Mouse (Mus musculus) heart, postnatal 36 days (tissue): Measurements from ENCODE around the gene Sytl2. TPM values are rescaled to one million over a fixed set of nuclear protein-coding genes. Genes with fewer than 3 reads are reported as not detected.
A peak's percentile ranks its signal among the peaks of the same experiment; 100 is the strongest.

Experiments
- DNase-seq, 2 experiments: peaks; one replicate each; pipeline ENCODE4 v3.0.0; 2021 to 2022
- intact Hi-C: fragments of 180-260 bp; cut with DNase I; formaldehyde crosslinking; loops from one replicate; pipeline ENCODE4 v1.15.1; 2025
- total RNA-seq, 2 experiments: library from RNA; stranded (reverse); gene quantifications; 2 replicates each; pipeline ENCODE4 v1.2.3; 2021

The Sytl2 gene
- total RNA-seq: 1 to 10 TPM; 2.6 to 2.7 TPM

GRCm38 (mm10) chr7:90301942-90302646, at the start of gene Sytl2:
Sytl2 (plus strand) TSS chr7:90302252.
- intact Hi-C loops: no loop called here
- peak; percentile 49 to 57 for DNase-seq

- no peak for DNase-seq
- intact Hi-C loops: no loop called here
Observed at GRCm38 (mm10) chr7:90252946-90253345, 49.1 kb upstream of the Sytl2 start.

- intact Hi-C loops: no loop called here
- DNase-seq: no peak
Observed at GRCm38 (mm10) chr7:90258701-90259100, 43.4 kb upstream of the Sytl2 start.

DNA sequence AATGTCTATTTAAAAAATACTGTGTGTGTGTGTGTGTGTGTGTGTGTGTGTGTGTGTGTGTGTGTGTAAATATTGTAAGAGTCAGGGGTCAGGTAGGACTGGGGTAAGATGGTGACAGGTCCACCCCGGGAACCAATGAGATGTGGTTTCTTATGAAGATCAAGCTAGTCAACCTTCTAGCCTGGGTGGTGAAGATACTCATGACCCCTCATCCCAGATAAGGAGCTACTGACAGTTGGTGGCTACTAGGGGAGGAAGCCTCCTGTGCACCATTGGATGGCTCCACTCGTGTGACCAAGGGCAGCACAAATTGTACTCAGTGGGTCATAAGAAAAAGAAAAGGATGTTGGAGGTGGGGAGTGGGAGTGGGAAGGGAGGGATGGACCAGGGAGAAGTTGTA, 42.2 kb upstream of the Sytl2 start:
- no peak for DNase-seq
- intact Hi-C loops: no loop called here

GRCm38 (mm10) chr7:90261902-90262599, 40.0 kb upstream of the Sytl2 start:
- intact Hi-C loops: no loop called here
- DNase-seq: no peak

DNA sequence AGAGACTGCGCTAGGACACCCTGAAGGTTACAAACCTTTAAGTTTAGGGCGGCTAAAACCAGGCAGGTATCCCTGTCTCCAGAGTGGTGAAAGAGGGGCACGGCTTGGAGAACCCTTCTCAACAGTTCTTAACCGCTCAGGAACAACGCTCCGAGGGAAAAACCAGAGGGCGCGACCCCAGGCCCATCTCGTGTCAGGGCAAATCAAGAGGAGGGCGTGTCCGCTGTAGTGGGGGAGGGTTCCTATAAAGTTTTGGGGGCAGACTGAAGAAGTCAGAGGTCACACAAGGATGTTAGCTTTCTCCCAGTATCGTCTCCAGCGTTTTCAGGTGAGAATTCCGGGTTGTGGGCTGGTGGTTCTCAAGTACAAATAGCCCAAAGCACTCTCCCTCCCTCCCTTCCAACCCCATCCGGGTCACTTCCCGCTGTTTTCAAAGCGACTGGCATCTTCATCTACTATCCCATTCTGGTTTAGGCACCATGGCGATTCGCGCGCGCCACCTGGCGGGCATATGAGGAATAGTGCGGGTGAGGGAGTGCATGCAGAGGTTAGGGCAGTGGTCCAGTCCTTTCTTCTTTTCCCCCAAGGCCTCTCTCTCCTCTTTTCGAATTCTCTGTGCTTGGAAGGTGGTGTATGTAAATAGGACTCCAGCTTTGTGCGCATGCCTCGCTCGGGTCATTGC, 36.6 kb upstream of the Sytl2 start, which contains the start of gene Ccdc83:
TSS of gene Ccdc83 (minus strand) at position 489 of the 682 bp plus-strand sequence.
- peak; percentile 82 to 83 for DNase-seq
- intact Hi-C loops: loop anchor here (1.0 to 5.0 kb wide), 4 partner anchors 113 to 267 kb away; no protein-coding TSS in a partner anchor

DNA sequence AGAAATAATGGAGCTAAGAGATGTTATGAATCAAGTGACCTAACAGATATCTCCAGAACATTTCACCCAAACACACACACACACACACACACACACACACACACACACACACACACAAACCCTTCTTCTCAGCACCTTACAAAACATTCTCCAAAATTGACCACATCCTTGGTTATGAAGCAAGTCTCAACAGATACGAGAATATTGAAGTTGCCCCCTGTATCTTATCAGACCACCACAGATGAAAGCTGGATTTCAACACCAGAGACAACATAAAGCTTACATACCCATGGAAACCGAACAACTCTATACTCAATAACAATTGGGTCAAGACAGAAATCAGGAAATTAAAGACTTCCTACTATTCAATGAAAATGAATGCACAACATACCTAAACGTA, 31.9 kb upstream of the Sytl2 start:
- intact Hi-C loops: loop anchor here (10.0 kb wide), 1 partner anchor 235 kb away; no protein-coding TSS in a partner anchor
- DNase-seq: no peak

DNA sequence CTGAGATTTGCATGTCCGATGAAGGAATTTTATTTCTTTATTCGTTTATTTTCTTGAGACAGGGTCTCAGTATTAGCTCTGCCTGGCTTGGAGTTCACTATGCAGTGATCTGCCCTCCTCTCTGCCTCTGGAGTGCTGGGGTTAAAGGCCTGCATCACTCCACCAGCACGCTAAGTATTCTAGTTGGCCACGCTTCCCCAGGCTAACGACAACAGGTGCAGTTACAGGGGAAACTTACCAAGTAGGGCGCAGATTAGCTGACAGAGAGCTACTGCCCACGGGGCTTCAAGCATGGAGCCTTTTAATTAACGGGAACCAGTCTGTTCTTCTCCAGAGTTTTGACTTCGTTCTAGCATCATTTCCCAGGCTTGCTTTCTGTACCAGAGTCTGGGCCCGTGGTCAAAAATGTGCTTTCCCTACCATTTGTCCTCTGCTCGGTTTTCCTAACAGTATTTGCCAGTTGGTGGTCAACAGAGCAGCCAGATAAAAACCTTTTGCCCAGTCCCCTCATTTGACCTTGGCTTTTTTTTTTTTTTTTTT, 27.4 kb upstream of the Sytl2 start:
- no peak for DNase-seq
- intact Hi-C loops: loop anchor here (10.0 kb wide), 1 partner anchor 230 kb away; no protein-coding TSS in a partner anchor

- no peak for DNase-seq
- intact Hi-C loops: loop anchor here (10.0 kb wide), 1 partner anchor 228 kb away; no protein-coding TSS in a partner anchor
Observed at GRCm38 (mm10) chr7:90277246-90277645, 24.8 kb upstream of the Sytl2 start.

DNA sequence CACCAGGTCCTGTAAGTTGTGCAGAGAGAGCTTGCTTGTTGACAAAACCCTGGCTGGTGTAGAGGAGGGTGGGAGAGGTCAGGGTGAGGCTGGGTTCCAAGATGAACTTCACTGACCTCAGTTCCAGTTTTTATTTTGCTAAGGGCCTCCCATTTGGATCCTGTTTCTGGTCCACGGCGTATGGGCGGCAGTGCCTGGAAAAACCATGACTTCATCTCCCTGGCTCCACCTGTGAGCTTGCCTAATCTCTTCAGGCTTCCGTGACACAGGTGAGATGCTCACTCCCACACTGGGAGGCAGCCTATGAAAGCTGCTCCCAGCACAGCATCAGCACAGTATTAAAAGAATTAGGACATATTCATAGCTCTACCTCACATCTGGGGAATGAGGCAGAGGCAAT, 24.3 kb upstream of the Sytl2 start:
- intact Hi-C loops: loop anchor here (10.0 kb wide), 1 partner anchor 227 kb away; no protein-coding TSS in a partner anchor

DNA sequence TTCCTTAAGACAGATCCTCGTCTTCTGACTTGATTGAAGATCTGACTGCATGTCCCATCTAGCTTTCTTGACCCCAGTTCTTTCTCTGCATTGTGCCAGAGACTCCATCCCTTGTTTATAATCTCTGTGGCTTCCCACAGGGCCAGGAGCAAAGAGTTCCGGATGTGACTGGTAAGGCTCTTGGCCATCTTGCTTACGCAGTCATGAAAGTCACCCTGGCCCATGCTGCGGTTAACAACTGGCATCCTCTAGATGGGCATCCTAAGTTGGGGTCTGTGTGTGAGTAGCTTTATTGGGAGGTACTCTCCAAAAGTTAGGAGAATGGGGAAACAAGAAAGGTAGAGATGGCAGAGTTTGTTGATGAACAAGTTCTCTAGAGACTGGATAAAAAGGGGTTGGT, 22.9 kb upstream of the Sytl2 start:
- intact Hi-C loops: loop anchor here (10.0 kb wide), 1 partner anchor 226 kb away; no protein-coding TSS in a partner anchor
- no peak for DNase-seq

More for the DNA sequence above, 24.3 kb upstream of the Sytl2 start:
- DNase-seq: no peak

- peak; percentile 26 to 27 for DNase-seq
- intact Hi-C loops: loop anchor here (1.0 kb wide), 1 partner anchor 130 kb away; no protein-coding TSS in a partner anchor
Observed at GRCm38 (mm10) chr7:90280274-90280875, 21.7 kb upstream of the Sytl2 start.

- intact Hi-C loops: loop anchor here (1.0 kb wide), 1 partner anchor 129 kb away; no protein-coding TSS in a partner anchor
- DNase-seq: no peak
Observed at GRCm38 (mm10) chr7:90280878-90281277, 21.2 kb upstream of the Sytl2 start.

GRCm38 (mm10) chr7:90281759-90282546, 20.1 kb upstream of the Sytl2 start:
- intact Hi-C loops: no loop called here
- no peak for DNase-seq

DNA sequence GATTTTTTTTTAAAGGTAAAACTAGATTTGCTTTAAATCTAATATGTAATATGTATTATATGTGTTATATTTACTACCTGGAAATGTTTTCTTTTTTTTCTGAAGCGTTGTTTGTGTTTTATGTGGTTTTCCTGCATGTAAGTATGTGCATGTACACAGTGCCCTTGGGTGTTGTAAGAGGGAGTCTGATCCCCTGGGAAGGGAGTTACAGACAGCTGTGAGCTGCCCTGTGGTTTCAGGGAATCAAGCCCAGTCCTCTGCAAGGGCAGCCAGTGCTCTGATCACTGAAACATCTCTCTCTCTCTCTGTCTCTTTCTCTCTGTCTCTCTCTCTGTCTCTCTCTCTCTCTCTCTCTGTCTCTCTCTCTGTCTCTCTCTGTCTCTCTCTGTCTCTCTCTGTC, 19.3 kb upstream of the Sytl2 start:
- intact Hi-C loops: no loop called here
- no peak for DNase-seq

GRCm38 (mm10) chr7:90284793-90285192, 17.3 kb upstream of the Sytl2 start:
- intact Hi-C loops: no loop called here
- DNase-seq: no peak

- no peak for DNase-seq
- intact Hi-C loops: no loop called here
Observed at GRCm38 (mm10) chr7:90291885-90292284, 10.2 kb upstream of the Sytl2 start.

- intact Hi-C loops: no loop called here
- DNase-seq: no peak
Observed at GRCm38 (mm10) chr7:90302647-90303552, 848 bp downstream of the Sytl2 start.
